Mouse (Mus musculus) hindbrain, embryonic 11.5 days (tissue): ENCODE measurements at regions not wholly inside any gene's neighbourhood (a gene's known extent, or its start where the extent isn't known, plus 50 kb on each side); places are given as distances from the start of the nearest gene placed in this dataset.

ENCODE experiments used
- ATAC-seq: fragments of 200-750 bp; cut with Nextera tagmentation; 2 replicates; pipeline ENCODE4 v1.8.0; 2017; ENCODE audit warnings: mild to moderate bottlenecking, moderate TSS enrichment, moderate library complexity; ENCODE audit not compliant: low FRiP score
- DNase-seq: peaks from one replicate; pipeline ENCODE4 v3.0.0-alpha.2; 2015; ENCODE audit warnings: low spot score
- H3K27ac ChIP-seq: fragments of 300-500 bp; sonication (generic); 2 replicates; pipeline ENCODE4 v1.5.1; 2014; ENCODE audit warnings: mild to moderate bottlenecking, low read depth, low read length
- H3K27me3 ChIP-seq: fragments of 300-500 bp; sonication (generic); 2 replicates; pipeline ENCODE4 v1.6.1; 2014; ENCODE audit warnings: mild to moderate bottlenecking, low read length, moderate library complexity, mixed read lengths; ENCODE audit not compliant: control insufficient read depth, insufficient read depth
- H3K36me3 ChIP-seq: fragments of 300-500 bp; sonication (generic); 2 replicates; pipeline ENCODE4 v1.6.1; 2014; ENCODE audit warnings: mild to moderate bottlenecking, low read length, moderate library complexity, mixed read lengths; ENCODE audit not compliant: control insufficient read depth, insufficient read depth
- H3K4me1 ChIP-seq: fragments of 300-500 bp; sonication (generic); replicated peaks from 2 replicates; pipeline ENCODE4 v1.6.1; 2014; ENCODE audit warnings: low read length, mixed read lengths; ENCODE audit not compliant: control insufficient read depth, insufficient read depth
- H3K4me2 ChIP-seq: fragments of 300-500 bp; sonication (generic); replicated peaks from 2 replicates; pipeline ENCODE4 v1.6.1; 2014; ENCODE audit warnings: mild to moderate bottlenecking, low read depth, low read length
- H3K4me3 ChIP-seq: fragments of 300-500 bp; sonication (generic); 2 replicates; pipeline ENCODE4 v1.5.1; 2014; ENCODE audit warnings: low read depth, low read length
- H3K9ac ChIP-seq: fragments of 300-500 bp; sonication (generic); 2 replicates; pipeline ENCODE4 v1.6.1; 2014; ENCODE audit warnings: low read depth, low read length
- H3K9me3 ChIP-seq: fragments of 300-500 bp; sonication (generic); 2 replicates; pipeline ENCODE4 v1.6.1; 2016; ENCODE audit warnings: low read length; ENCODE audit not compliant: control insufficient read depth
- WGBS: fragments of 180-500 bp; shearing (Covaris S2); extraction: QIAGEN DNeasy Blood & Tissue Kit; methylation state at CpG from one replicate; pipeline ENCODE4 v1.1.7; 2014; 5-methylcytosine and 5-hydroxymethylcytosine counted together

DNA sequence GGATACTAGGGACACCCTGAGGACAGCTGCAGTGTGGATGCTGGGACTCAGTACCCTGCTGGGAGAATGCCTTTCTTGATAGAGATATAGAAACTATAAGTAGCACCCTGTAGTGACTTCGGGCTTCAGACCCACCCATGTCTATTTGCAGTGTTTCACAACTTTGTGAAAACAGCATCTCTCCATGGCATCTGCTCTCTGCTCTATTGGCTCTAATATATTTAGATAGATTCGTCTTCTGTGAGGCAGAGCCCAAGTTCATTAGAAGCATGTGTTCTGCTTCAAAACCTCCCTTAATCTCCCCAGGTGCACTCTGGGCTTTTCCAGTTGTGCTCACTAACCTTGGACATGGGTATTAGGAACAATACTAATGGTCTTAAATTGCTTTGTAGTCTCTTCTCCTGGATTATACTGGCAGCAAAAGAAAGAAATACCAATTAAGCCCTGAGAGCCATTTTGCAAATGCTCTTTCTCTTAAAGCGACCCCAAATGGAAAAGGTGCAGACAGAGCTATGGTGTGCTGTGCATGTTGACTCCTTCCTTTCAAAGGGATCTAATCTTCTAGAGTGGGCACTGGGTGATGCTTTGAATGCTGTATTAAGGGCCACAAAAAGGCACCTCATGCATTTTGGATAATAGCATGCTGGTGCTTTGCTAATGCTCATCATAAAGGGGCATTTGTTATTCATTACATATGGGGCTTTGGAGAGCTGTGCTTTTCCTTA lies 292.2 kb upstream of the Camk1g start:
- no peak overlapping the region for H3K9ac ChIP-seq
- DNase-seq (no peak), ATAC-seq (no peak)
- H3K27me3 ChIP-seq, result no peaks in the 10 kb centered on the region
- WGBS, result 71% methylated on average over 3 of the region's 3 CpGs
- H3K27ac ChIP-seq, result no peak overlapping the region
- no peak overlapping the region for H3K4me3 ChIP-seq
- no peak overlapping the region for H3K4me2 ChIP-seq
- no peaks in the 10 kb centered on the region for H3K4me1 ChIP-seq
- no peaks in the 10 kb centered on the region for H3K36me3 ChIP-seq
- no peaks in the 10 kb centered on the region for H3K9me3 ChIP-seq

DNA sequence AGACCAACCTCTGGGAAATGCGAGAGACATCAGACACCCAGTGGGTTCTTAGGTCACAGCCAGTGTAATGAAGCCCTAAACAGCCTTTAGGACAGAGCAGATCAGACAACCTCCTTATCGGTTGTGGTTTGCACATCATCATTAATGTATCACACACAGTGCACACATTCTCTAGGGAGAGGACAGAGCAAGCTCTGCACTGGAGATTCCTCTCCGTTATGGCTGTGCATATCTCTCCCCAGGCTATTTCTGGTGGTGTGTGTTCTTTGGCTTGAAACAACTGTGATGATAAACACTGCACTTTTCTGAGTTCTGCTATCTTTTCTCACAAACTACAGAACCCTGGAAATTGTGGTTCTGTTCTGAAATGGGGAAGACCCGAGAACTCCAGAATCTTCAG lies 291.3 kb upstream of the Camk1g start:
- DNase-seq (no peak), ATAC-seq (no peak)
- H3K9me3 ChIP-seq, result no peaks in the 10 kb centered on the region
- no peak overlapping the region for H3K4me2 ChIP-seq
- WGBS, result 85% methylated on average over 4 of the region's 4 CpGs
- no peaks in the 10 kb centered on the region for H3K27me3 ChIP-seq
- no peak overlapping the region for H3K4me3 ChIP-seq
- H3K27ac ChIP-seq, result no peak overlapping the region
- no peaks in the 10 kb centered on the region for H3K36me3 ChIP-seq
- no peaks in the 10 kb centered on the region for H3K4me1 ChIP-seq
- no peak overlapping the region for H3K9ac ChIP-seq

DNA sequence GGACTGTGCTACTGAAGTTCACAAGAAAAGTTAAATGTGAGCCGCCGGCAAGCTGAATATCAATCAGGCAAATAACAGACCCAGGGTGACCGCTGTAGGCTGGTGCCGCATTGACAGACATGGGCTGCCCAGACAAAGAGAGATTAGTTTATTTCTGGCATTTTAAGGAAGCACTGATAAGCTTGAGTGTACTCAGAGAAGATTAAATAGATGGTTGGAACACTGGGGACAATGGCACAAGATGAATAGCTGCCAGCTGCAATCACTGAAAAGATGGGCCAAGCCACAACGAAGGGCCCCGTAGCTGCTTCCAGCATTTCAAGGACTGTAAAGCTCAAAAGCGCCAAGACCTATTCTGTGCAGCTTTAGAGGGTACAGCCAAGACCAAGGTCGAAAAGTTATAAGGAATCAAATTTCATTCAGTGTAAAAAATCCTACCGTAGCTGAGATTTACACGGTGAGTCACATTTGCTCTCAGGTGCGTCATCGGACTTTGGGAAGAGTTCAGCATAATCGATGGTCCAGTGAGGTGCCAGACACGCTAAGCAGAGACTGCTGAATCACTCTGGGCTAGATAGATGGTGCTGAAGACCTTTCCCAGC lies 285.1 kb upstream of the Camk1g start:
- Histone ChIP-seq H3K9ac (no peak overlapping the region), H3K4me2 (no peak overlapping the region), H3K27ac (no peak overlapping the region), H3K4me1 (no peaks in the 10 kb centered on the region), H3K9me3 (no peaks in the 10 kb centered on the region), H3K27me3 (no peaks in the 10 kb centered on the region), H3K36me3 (no peaks in the 10 kb centered on the region), H3K4me3 (no peak overlapping the region)
- no peak for ATAC-seq
- 79% methylated on average over 14 of the region's 14 CpGs for WGBS
- DNase-seq, result no peak

DNA sequence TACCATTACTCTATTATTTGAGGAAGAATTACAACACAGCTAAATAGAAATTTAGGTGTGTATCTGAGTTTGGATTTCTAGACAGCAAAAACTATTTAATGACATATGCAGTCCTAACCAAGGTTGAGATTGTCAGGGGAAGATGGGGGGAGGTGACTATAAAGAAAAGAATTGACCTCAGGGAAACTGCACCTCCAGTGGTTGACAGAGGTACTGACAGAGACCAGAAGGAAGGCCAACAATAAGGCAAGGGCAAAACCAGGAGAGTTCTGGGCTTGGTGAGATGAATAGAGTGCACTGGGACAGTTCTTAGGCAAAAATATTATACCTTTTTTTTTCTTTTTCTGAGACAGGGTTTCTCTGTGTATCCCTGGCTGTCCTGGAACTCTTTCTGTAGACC lies 280.2 kb upstream of the Camk1g start:
- no peaks in the 10 kb centered on the region for H3K4me1 ChIP-seq
- H3K36me3 ChIP-seq, result no peaks in the 10 kb centered on the region
- no peaks in the 10 kb centered on the region for H3K9me3 ChIP-seq
- no peak overlapping the region for H3K9ac ChIP-seq
- ATAC-seq (no peak), DNase-seq (no peak)
- no peak overlapping the region for H3K27ac ChIP-seq
- H3K4me3 ChIP-seq, result no peak overlapping the region
- H3K27me3 ChIP-seq, result no peaks in the 10 kb centered on the region
- no peak overlapping the region for H3K4me2 ChIP-seq

DNA sequence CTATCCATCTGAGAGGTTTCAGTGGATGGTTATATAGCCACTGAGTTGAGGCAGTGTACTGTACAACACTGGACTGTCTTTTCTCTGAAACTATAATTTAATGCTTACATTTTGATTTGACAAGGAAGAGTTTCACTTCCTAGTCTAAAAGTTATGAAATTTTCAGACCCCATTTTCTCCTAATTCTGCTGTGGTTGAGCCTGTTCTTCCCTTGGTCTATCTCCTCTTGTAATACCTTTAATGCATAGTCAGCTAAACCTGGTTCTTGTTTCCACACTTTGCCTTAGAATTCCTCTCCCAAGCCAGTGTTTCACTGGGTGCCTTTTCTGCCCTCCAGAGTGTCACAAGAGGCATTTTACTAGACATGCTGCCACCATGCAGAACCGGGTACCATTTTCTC lies 279.3 kb upstream of the Camk1g start:
- Histone ChIP-seq H3K4me1 (no peaks in the 10 kb centered on the region), H3K27ac (no peak overlapping the region), H3K4me2 (no peak overlapping the region), H3K27me3 (no peaks in the 10 kb centered on the region), H3K4me3 (no peak overlapping the region), H3K9ac (no peak overlapping the region), H3K36me3 (no peaks in the 10 kb centered on the region), H3K9me3 (no peaks in the 10 kb centered on the region)
- no peak for DNase-seq
- ATAC-seq, result no peak
- 94% methylated on average over 1 of the region's 1 CpGs for WGBS

DNA sequence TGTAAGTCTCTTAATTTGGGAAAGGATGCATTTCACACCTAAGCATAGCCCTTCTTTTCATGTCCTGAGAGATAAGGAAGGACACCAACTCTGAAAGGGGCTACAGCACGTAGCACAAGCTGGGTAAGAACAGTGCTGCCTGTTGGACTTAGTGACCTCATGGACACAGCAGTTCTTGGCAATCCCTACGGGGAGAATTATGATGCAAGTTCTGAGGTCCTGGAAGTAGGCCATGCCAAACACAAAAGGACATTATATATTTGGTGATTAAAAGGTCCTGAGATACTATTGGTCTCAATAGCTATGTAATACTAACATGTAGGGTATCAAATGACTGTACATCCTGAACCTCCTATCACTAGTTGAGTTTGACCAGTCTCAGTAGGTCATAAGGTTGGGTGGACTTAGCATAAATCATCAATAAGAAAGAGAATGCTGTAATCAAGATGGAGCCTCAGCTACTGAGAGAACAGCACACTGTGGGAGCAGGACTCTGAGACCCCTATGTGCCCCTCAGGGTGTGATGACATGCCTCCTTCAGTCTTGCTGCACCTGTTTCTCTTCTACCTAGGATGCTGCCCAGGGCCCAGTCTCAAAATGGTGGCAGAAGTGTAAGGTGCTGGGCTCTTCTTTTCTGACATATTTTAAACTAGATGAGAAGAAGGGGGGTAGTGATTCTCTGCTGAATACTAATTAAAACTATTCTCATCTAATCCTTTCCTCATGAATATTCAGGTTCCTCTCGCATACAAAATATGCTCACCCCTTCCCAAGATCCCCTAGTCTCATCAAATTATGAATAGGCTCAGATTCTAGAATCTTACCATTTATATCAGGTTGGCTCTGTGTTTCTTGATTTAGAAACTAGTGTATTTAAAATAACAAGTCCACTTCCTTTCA lies 277.5 kb upstream of the Camk1g start:
- ATAC-seq, result no peak
- 83% methylated on average over 3 of the region's 3 CpGs for WGBS

DNA sequence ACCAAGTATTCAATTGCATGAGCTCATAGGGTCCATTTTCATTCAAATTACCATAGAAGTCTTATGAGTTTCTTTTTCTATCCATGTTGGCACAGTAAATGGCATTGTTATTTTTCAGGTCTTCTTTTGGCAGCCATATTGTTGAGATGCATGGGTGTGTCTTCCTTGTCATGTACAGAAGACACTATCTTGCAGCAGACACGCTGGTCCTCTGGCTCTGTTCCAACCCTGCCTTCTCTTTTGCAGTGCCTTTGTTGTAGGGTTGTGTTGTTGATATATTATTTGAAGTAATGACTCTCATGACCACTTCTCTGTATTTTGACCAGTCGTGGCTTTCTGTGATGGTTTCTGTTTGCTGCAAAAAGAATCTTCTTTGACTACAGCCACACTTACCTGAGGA lies 274.4 kb upstream of the Camk1g start:
- Histone ChIP-seq H3K4me2 (no peak overlapping the region), H3K4me3 (no peak overlapping the region), H3K27me3 (no peaks in the 10 kb centered on the region), H3K9ac (no peak overlapping the region), H3K4me1 (no peaks in the 10 kb centered on the region), H3K36me3 (no peaks in the 10 kb centered on the region), H3K9me3 (no peaks in the 10 kb centered on the region), H3K27ac (no peak overlapping the region)
- WGBS, result 89% methylated on average over 2 of the region's 2 CpGs
- no peak for DNase-seq
- ATAC-seq, result no peak

More for the DNA sequence above, 277.5 kb upstream of the Camk1g start:
- Histone ChIP-seq H3K27ac (no peak overlapping the region), H3K4me2 (no peak overlapping the region), H3K9ac (no peak overlapping the region), H3K4me3 (no peak overlapping the region), H3K9me3 (no peaks in the 10 kb centered on the region), H3K36me3 (no peaks in the 10 kb centered on the region), H3K27me3 (no peaks in the 10 kb centered on the region), H3K4me1 (no peaks in the 10 kb centered on the region)
- no peak for DNase-seq

DNA sequence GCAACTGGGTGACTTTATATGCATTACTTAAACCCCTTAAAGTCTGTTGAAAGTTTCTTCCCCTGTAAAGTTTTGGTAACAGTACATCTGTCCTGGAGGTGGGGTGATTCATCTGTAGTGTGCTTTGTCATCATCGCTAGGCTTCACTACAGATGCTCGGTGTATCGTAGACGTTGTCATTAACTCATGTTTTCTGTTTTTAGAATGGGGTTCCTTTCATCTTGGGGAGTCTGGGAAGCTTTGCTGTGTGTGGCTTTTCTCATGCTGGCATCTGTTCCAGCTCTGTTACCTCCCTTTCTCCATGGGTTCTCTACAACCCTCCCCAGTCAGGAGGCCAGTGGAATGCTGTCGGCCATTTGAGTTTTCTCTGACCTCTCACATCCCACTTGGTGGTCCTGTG lies 266.4 kb upstream of the Camk1g start:
- no peak overlapping the region for H3K4me2 ChIP-seq
- H3K27ac ChIP-seq, result no peak overlapping the region
- H3K4me1 ChIP-seq, result no peaks in the 10 kb centered on the region
- H3K9me3 ChIP-seq, result no peaks in the 10 kb centered on the region
- DNase-seq (no peak), ATAC-seq (no peak)
- H3K9ac ChIP-seq, result no peak overlapping the region
- H3K4me3 ChIP-seq, result no peak overlapping the region
- H3K27me3 ChIP-seq, result no peaks in the 10 kb centered on the region
- 79% methylated on average over 5 of the region's 5 CpGs for WGBS
- no peaks in the 10 kb centered on the region for H3K36me3 ChIP-seq
